Mouse (Mus musculus) left cerebral cortex, adult 11 months (tissue): ENCODE measurements around the gene Daam1.

Experiments
- DNase-seq: peaks from one replicate; pipeline ENCODE4 v3.0.0; 2022; ENCODE audit warnings: low spot score

Daam1 gene

GRCm38 (mm10) chr12:71830607-71831257, at the start of gene Daam1:
TSS of gene Daam1 (plus strand) at chr12:71831078.
- DNase-seq = peak; percentile 97

DNA sequence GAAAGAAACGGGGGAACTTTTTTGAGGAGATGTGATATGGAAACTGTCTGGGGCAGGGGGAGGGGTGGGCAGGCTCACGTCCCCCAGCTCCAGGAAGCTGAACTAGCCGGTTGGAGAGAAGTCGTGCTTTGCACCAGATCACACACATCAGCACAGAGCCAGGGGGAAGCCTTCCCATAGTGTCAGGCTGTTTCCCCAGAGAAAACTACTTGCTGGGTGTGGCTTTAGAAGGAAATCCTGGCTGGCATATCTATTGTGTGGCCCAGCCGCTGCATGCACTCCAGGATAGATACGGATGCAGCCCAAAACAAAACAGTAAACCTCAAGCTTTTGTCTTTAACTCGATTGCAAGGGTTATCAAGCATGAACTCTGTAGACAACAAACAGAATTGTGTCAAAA, 49.7 kb upstream of the Daam1 start:
- no peak for DNase-seq

DNA sequence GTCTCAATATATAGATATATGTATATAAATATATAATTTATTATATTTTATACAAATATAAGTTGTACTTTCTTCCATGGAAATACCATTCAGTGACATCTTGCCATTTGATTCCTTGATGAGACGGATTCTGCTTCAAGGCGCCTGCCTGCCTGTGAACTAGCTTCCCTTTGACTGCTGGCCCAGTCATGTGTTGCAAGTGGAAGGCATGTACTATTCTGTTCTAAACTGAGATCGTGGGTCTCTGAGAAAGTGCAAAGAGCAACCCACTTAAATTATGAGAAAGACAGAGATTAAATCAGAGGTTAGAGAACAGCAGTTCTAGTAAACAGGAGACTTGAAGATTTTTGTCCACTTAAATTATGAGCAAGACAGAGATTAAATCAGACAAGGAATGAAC, 46.9 kb upstream of the Daam1 start:
- no peak for DNase-seq

GRCm38 (mm10) chr12:71784666-71785255, 46.1 kb upstream of the Daam1 start:
- DNase-seq = no peak

GRCm38 (mm10) chr12:71786521-71786920, 44.4 kb upstream of the Daam1 start:
- no peak for DNase-seq

- no peak for DNase-seq
These were observed 42.1 kb upstream of the Daam1 start for GRCm38 (mm10) chr12:71788791-71789190.

GRCm38 (mm10) chr12:71790581-71790980, 40.3 kb upstream of the Daam1 start:
- no peak for DNase-seq

DNA sequence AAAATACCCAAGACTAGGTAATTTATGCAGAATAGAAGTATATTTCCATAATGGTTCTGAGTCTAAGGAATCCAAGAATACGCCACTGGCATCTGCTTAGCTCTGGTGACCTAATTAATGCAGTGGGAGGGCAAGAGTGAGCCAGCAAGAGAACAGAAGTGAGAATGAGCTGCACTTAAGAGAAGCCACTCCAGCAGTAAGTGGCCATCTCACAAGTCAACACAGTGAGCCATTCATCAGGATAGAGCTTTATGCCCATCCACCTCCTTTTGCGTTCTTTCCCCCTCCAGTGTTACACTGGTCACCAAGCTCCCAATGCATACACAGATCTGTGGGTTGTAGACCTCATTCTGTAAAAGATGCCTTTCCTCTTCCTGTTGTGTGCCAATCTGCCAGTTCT, 37.8 kb upstream of the Daam1 start:
- DNase-seq = no peak

- no peak for DNase-seq
These were observed 35.3 kb upstream of the Daam1 start for GRCm38 (mm10) chr12:71795626-71796025.

- DNase-seq = no peak
These were observed 34.4 kb upstream of the Daam1 start for GRCm38 (mm10) chr12:71796517-71796916.

DNA sequence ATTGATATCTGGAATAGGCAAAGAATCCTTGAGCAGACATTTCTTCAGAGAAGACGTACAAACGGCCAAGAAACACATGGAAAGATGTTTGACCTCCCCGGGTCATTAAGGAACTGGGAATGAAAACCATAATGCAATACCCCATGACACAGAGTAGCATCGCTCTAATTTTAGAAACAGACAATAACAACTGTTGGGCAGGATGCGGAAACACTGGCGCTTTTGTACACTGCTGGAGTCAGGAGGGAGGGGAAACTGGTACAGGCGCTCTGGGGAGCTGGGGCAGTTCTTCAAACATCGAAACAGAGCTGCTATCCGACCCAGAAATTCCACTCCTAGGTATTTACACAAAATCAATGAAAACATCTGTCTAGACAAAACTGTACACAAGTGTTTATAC, 23.6 kb upstream of the Daam1 start:
- DNase-seq = peak; percentile 4

- DNase-seq = no peak
These were observed 22.2 kb upstream of the Daam1 start for GRCm38 (mm10) chr12:71808631-71809030.

DNA sequence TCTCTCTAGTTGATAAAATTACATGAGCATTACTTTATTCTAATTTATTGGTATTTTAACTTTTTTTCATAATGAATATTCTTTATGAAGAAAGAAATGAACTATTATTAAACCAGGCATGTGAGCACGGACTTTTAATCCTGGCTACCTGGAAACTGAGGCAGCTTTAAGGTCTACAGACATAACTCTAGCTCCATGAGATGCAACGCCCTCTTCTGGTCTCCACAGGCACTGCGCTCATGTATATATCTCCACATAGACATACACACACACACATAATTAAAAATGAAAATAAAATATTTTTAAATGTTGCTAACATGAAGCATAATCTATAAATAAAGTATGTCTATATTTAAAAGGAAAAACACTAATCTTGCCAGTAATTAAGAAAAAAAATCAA, 21.3 kb upstream of the Daam1 start:
- DNase-seq = no peak

DNA sequence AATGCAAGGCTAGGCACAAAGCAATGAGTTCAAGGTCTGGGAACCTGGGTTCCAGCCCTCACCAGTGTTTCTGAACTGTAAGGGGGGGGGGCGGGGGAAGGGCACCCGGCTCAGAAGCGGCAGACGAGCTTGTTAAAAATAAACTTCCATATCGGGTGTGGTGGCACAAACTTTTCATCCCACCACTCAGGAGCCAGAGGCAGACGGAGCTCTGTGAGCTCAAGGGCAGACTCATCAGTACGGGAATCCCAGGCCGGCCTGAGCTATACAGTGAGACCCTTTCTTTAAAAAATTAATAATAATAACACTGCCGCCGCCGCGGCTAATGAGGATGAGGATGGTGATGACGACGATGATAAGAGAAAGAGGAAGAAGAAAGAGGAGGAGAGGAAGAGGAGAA, 18.3 kb upstream of the Daam1 start:
- DNase-seq = no peak

- DNase-seq = no peak
These were observed 17.6 kb upstream of the Daam1 start for GRCm38 (mm10) chr12:71813251-71813650.

DNA sequence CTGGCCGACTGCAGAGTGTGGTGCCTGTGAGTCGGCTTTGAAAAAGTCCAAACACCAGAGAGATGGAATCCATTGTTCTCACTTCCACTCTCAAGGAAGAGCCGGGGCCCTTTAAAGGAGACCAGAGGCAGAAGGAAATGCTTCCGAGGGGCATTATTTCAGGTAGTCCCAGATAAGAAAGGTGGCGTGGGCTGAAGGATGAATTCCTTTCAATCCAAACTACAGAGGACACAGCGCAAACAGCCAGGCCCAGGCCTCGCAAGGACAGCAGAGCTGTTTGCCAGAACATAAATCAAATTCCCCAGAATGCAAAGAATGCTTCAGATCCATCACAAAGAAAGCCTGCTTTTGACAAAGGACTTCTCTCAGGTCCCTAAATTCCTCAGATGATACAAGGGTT, 17.1 kb upstream of the Daam1 start:
- no peak for DNase-seq

DNA sequence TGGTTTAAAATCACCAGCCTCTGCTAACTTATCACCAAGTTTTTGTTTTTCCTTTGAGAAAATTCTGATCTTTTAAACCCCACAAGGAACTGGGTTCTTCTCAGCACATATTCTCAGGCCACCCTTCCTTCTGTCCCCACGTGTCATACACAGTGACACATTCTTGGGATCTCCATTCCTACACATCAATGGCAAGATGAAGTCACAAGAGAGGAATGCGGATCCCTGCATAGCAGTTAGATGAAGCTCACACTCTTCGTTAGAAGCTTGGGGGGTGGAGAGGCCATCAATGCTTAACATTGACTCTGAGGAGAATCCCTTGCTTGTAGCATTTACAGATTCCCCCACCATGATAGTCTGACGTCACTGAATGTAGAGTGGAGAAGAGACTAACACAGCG, 10.8 kb upstream of the Daam1 start:
- no peak for DNase-seq

DNA sequence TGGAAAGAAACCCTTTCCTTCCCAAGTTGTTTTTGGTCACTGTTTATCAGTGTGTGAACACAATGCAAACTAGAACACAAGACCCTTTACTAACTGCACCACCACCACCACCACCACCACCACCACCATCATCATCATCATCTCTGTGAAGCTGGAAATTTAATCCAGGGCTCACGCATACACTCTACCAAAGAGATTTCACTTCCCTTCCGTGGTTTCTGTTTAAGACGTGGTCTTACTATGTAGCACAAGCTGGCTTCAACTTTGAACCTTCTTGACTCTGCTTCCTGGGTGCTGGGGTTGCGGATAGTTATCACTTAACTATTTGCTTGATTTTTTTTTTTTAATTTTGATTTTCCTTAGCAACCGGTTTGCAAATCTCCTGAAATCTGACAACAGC, 9.6 kb upstream of the Daam1 start:
- DNase-seq = no peak

GRCm38 (mm10) chr12:71821743-71822142, 9.1 kb upstream of the Daam1 start:
- DNase-seq = no peak

GRCm38 (mm10) chr12:71824927-71825326, 6.0 kb upstream of the Daam1 start:
- DNase-seq = no peak

DNA sequence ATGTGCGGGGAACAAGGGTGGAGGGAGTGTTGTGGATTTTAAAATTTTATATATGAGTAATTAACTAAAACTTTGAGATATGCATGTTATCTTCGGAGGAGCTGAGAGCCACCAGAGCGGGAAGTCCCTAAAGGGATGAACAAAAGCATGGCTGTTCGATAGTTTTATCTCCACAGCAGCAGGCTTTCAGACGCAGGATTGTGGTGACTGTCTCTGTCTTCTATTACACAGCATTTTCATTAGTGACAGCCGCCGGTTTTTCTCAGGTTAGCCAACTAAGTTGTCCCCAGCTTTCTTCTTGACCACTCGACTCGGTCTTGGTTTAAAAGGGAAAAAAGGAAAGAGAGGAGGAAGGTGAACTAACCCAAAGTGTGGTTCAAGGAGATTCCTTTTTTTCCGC, 739 bp upstream of the Daam1 start:
- DNase-seq = no peak

GRCm38 (mm10) chr12:71831258-71832087, 595 bp downstream of the Daam1 start:
- peak; percentile 29 for DNase-seq

GRCm38 (mm10) chr12:71832225-71832624, 1.3 kb downstream of the Daam1 start:
- peak; percentile 39 for DNase-seq
